Mouse (Mus musculus) hindbrain, embryonic 11.5 days (tissue): ENCODE measurements at regions not wholly inside any gene's neighbourhood (a gene's known extent, or its start where the extent isn't known, plus 50 kb on each side); places are given as distances from the start of the nearest gene placed in this dataset.

Source experiments
- ATAC-seq: fragments of 200-750 bp; cut with Nextera tagmentation; 2 replicates; pipeline ENCODE4 v1.8.0; 2017; ENCODE audit warnings: mild to moderate bottlenecking, moderate TSS enrichment, moderate library complexity; ENCODE audit not compliant: low FRiP score
- DNase-seq: peaks from one replicate; pipeline ENCODE4 v3.0.0-alpha.2; 2015; ENCODE audit warnings: low spot score
- H3K27ac ChIP-seq: fragments of 300-500 bp; sonication (generic); 2 replicates; pipeline ENCODE4 v1.5.1; 2014; ENCODE audit warnings: mild to moderate bottlenecking, low read depth, low read length
- H3K27me3 ChIP-seq: fragments of 300-500 bp; sonication (generic); 2 replicates; pipeline ENCODE4 v1.6.1; 2014; ENCODE audit warnings: mild to moderate bottlenecking, low read length, moderate library complexity, mixed read lengths; ENCODE audit not compliant: control insufficient read depth, insufficient read depth
- H3K36me3 ChIP-seq: fragments of 300-500 bp; sonication (generic); 2 replicates; pipeline ENCODE4 v1.6.1; 2014; ENCODE audit warnings: mild to moderate bottlenecking, low read length, moderate library complexity, mixed read lengths; ENCODE audit not compliant: control insufficient read depth, insufficient read depth
- H3K4me1 ChIP-seq: fragments of 300-500 bp; sonication (generic); replicated peaks from 2 replicates; pipeline ENCODE4 v1.6.1; 2014; ENCODE audit warnings: low read length, mixed read lengths; ENCODE audit not compliant: control insufficient read depth, insufficient read depth
- H3K4me2 ChIP-seq: fragments of 300-500 bp; sonication (generic); replicated peaks from 2 replicates; pipeline ENCODE4 v1.6.1; 2014; ENCODE audit warnings: mild to moderate bottlenecking, low read depth, low read length
- H3K4me3 ChIP-seq: fragments of 300-500 bp; sonication (generic); 2 replicates; pipeline ENCODE4 v1.5.1; 2014; ENCODE audit warnings: low read depth, low read length
- H3K9ac ChIP-seq: fragments of 300-500 bp; sonication (generic); 2 replicates; pipeline ENCODE4 v1.6.1; 2014; ENCODE audit warnings: low read depth, low read length
- H3K9me3 ChIP-seq: fragments of 300-500 bp; sonication (generic); 2 replicates; pipeline ENCODE4 v1.6.1; 2016; ENCODE audit warnings: low read length; ENCODE audit not compliant: control insufficient read depth
- WGBS: fragments of 180-500 bp; shearing (Covaris S2); extraction: QIAGEN DNeasy Blood & Tissue Kit; methylation state at CpG from one replicate; pipeline ENCODE4 v1.1.7; 2014; 5-methylcytosine and 5-hydroxymethylcytosine counted together

- Histone ChIP-seq H3K27me3 (peaks cover 8% of the 10 kb centered on the region; the same call in 1 of the 2 replicates), H3K36me3 (no peaks in the 10 kb centered on the region), H3K4me3 (no peak overlapping the region), H3K4me2 (no peak overlapping the region), H3K27ac (no peak overlapping the region), H3K4me1 (no peaks in the 10 kb centered on the region), H3K9me3 (no peaks in the 10 kb centered on the region), H3K9ac (no peak overlapping the region)
- WGBS, result 72% methylated on average over 7 of the region's 7 CpGs
- ATAC-seq, result no peak
- no peak for DNase-seq
These were observed 114.8 kb downstream of the Irx5 start for GRCm38 (mm10) chr8:92472257-92472656.

DNA sequence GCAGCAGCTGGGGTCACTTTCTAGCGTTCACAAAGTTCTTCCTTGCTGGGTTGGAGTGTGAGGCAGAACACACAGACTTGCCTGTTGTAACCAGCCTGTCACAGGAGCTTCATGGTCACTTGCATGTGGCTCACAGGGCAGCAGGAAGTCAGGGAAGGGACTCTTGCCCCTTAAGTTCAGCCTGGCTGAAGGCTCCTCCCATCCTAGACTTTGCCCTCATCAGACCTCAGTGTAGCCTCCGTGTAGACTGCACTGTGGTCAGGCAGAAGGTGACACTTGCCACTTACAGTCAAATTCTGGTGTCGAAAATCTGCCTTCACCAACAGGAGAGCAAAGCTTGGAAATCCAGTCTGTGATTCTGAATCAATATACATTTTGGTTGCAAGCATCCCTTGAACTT is 115.4 kb downstream of the Irx5 start:
- Histone ChIP-seq H3K4me2 (no peak overlapping the region), H3K4me3 (no peak overlapping the region), H3K4me1 (no peaks in the 10 kb centered on the region), H3K36me3 (no peaks in the 10 kb centered on the region), H3K27ac (no peak overlapping the region), H3K9ac (no peak overlapping the region), H3K27me3 (peaks cover 8% of the 10 kb centered on the region; the same call in 1 of the 2 replicates), H3K9me3 (no peaks in the 10 kb centered on the region)
- WGBS, result 72% methylated on average over 3 of the region's 3 CpGs
- ATAC-seq (no peak), DNase-seq (no peak)

DNA sequence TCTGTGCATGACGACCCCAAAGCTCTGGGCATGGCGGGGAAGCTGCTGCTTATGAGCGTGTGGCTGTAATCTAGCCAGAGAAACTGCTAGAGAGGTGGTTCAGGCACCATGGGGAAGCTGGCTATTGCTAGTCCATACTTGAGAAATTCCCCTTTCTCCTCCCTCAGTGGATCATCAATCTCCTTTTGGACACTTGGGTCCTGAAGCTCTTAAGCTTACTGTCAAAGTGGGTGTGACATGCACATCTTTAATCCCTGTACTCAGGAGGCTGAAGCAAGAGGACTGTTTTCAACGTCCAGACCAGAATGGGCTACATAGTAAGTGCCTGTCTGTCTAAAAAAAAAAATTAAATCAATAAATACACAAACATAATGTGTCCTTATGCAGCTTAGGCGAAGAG is 125.0 kb downstream of the Irx5 start:
- no peak overlapping the region for H3K4me2 ChIP-seq
- H3K27ac ChIP-seq, result no peak overlapping the region
- H3K9ac ChIP-seq, result no peak overlapping the region
- no peaks in the 10 kb centered on the region for H3K27me3 ChIP-seq
- no peak for DNase-seq
- no peaks in the 10 kb centered on the region for H3K36me3 ChIP-seq
- H3K9me3 ChIP-seq, result no peaks in the 10 kb centered on the region
- H3K4me3 ChIP-seq, result no peak overlapping the region
- H3K4me1 ChIP-seq, result no peaks in the 10 kb centered on the region
- ATAC-seq, result no peak
- WGBS, result 76% methylated on average over 5 of the region's 5 CpGs

- Histone ChIP-seq H3K4me1 (no peaks in the 10 kb centered on the region), H3K4me3 (no peak overlapping the region), H3K36me3 (no peaks in the 10 kb centered on the region), H3K9ac (no peak overlapping the region), H3K27me3 (no peaks in the 10 kb centered on the region), H3K4me2 (no peak overlapping the region), H3K27ac (no peak overlapping the region), H3K9me3 (no peaks in the 10 kb centered on the region)
- 39% methylated on average over 8 of the region's 8 CpGs for WGBS
- DNase-seq (no peak), ATAC-seq (no peak)
These were observed 125.8 kb downstream of the Irx5 start for GRCm38 (mm10) chr8:92483055-92483765.

DNA sequence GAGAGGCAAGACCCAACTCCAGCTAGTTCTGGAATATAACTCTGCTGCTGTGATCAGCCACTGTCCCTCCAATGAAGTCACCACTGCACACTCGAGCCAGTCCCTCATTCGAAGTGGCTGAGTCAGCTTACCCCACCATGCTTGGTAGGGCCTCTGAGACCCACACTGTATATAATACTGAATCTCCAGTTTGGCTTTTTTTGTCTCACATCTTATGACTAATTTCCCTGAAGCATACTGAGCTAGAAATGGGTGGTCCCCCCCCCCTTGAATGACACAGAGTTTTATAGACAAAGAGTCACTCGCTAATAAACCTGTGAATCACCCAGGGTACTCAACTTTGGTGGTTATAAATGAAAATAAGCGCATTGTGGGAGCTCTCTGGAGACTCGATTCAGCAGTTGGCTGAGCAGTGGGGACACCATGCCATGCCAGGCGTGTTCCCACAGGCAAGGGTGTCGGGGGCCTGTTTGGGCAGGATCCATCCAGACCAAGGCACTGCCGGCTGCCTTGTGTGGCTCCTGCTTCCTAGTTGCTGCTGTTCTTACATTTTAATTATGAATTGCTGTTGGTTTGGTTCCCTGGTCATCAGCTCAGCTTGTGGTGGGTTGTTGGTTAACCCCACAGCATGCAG is 131.2 kb downstream of the Irx5 start:
- ATAC-seq (no peak), DNase-seq (no peak)
- H3K27me3 ChIP-seq, result no peaks in the 10 kb centered on the region
- no peak overlapping the region for H3K9ac ChIP-seq
- no peaks in the 10 kb centered on the region for H3K9me3 ChIP-seq
- H3K4me3 ChIP-seq, result no peak overlapping the region
- no peak overlapping the region for H3K4me2 ChIP-seq
- H3K27ac ChIP-seq, result no peak overlapping the region
- H3K4me1 ChIP-seq, result no peaks in the 10 kb centered on the region
- 89% methylated on average over 8 of the region's 8 CpGs for WGBS
- H3K36me3 ChIP-seq, result no peaks in the 10 kb centered on the region

- Histone ChIP-seq H3K9ac (no peak overlapping the region), H3K27ac (no peak overlapping the region), H3K36me3 (no peaks in the 10 kb centered on the region), H3K4me2 (no peak overlapping the region), H3K4me1 (no peaks in the 10 kb centered on the region), H3K9me3 (no peaks in the 10 kb centered on the region), H3K4me3 (no peak overlapping the region), H3K27me3 (no peaks in the 10 kb centered on the region)
- no peak for DNase-seq
- ATAC-seq, result no peak
- 74% methylated on average over 5 of the region's 5 CpGs for WGBS
These were observed 134.1 kb downstream of the Irx5 start for GRCm38 (mm10) chr8:92491533-92491932.

GRCm38 (mm10) chr8:92493403-92493802 is 136.0 kb downstream of the Irx5 start:
- H3K4me3 ChIP-seq, result no peak overlapping the region
- H3K36me3 ChIP-seq, result no peaks in the 10 kb centered on the region
- no peak for ATAC-seq
- H3K4me2 ChIP-seq, result no peak overlapping the region
- DNase-seq, result no peak
- WGBS, result 68% methylated on average over 4 of the region's 4 CpGs
- H3K27me3 ChIP-seq, result no peaks in the 10 kb centered on the region
- H3K27ac ChIP-seq, result no peak overlapping the region
- no peaks in the 10 kb centered on the region for H3K9me3 ChIP-seq
- no peaks in the 10 kb centered on the region for H3K4me1 ChIP-seq
- H3K9ac ChIP-seq, result no peak overlapping the region

- no peaks in the 10 kb centered on the region for H3K9me3 ChIP-seq
- no peaks in the 10 kb centered on the region for H3K36me3 ChIP-seq
- no peak overlapping the region for H3K4me3 ChIP-seq
- DNase-seq (no peak), ATAC-seq (no peak)
- no peak overlapping the region for H3K4me2 ChIP-seq
- H3K27me3 ChIP-seq, result no peaks in the 10 kb centered on the region
- WGBS, result 64% methylated on average over 7 of the region's 7 CpGs
- no peaks in the 10 kb centered on the region for H3K4me1 ChIP-seq
- no peak overlapping the region for H3K9ac ChIP-seq
- H3K27ac ChIP-seq, result no peak overlapping the region
These were observed 148.3 kb downstream of the Irx5 start for GRCm38 (mm10) chr8:92505552-92506281.
